Mouse (Mus musculus) forebrain, embryonic 11.5 days (tissue): ENCODE measurements at regions not wholly inside any gene's neighbourhood (a gene's known extent, or its start where the extent isn't known, plus 50 kb on each side); places are given as distances from the start of the nearest gene placed in this dataset.

Experiments used
- ATAC-seq: fragments of 200-750 bp; cut with Nextera tagmentation; replicated peaks from 2 replicates; pipeline ENCODE4 v1.8.0; 2017; ENCODE audit warnings: moderate TSS enrichment; ENCODE audit not compliant: low FRiP score
- DNase-seq: peaks from one replicate; pipeline ENCODE4 v3.0.0-alpha.2; 2017; ENCODE audit warnings: low spot score
- H3K27ac ChIP-seq: fragments of 300-500 bp; sonication (generic); 2 replicates; pipeline ENCODE4 v1.5.1; 2014; ENCODE audit warnings: low read depth, low read length
- H3K27me3 ChIP-seq: fragments of 300-500 bp; sonication (generic); 2 replicates; pipeline ENCODE4 v1.6.1; 2014; ENCODE audit warnings: mild to moderate bottlenecking, low read length, mixed read lengths; ENCODE audit not compliant: control insufficient read depth, insufficient read depth
- H3K36me3 ChIP-seq: fragments of 300-500 bp; sonication (generic); 2 replicates; pipeline ENCODE4 v1.6.1; 2014; ENCODE audit warnings: mild to moderate bottlenecking, low read length, moderate library complexity, mixed read lengths; ENCODE audit not compliant: control insufficient read depth, insufficient read depth
- H3K4me1 ChIP-seq: fragments of 300-500 bp; sonication (generic); replicated peaks from 2 replicates; pipeline ENCODE4 v1.6.1; 2014; ENCODE audit warnings: low read length, mixed read lengths; ENCODE audit not compliant: control insufficient read depth, insufficient read depth
- H3K4me2 ChIP-seq: fragments of 300-500 bp; sonication (generic); 2 replicates; pipeline ENCODE4 v1.6.1; 2014; ENCODE audit warnings: low read depth, mild to moderate bottlenecking, low read length, moderate library complexity, mixed read lengths; ENCODE audit not compliant: severe bottlenecking
- H3K4me3 ChIP-seq: fragments of 300-500 bp; sonication (generic); 2 replicates; pipeline ENCODE4 v1.5.1; 2014; ENCODE audit warnings: low read depth, low read length
- H3K9ac ChIP-seq: fragments of 300-500 bp; sonication (generic); 2 replicates; pipeline ENCODE4 v1.6.1; 2014; ENCODE audit warnings: low read length
- H3K9me3 ChIP-seq: fragments of 300-500 bp; sonication (generic); 2 replicates; pipeline ENCODE4 v1.6.1; 2016; ENCODE audit warnings: low read length, mixed read lengths; ENCODE audit not compliant: control insufficient read depth
- WGBS: fragments of 180-500 bp; shearing (Covaris S2); extraction: QIAGEN DNeasy Blood & Tissue Kit; methylation state at CpG from one replicate; pipeline ENCODE4 v1.1.7; 2014; 5-methylcytosine and 5-hydroxymethylcytosine counted together

DNA sequence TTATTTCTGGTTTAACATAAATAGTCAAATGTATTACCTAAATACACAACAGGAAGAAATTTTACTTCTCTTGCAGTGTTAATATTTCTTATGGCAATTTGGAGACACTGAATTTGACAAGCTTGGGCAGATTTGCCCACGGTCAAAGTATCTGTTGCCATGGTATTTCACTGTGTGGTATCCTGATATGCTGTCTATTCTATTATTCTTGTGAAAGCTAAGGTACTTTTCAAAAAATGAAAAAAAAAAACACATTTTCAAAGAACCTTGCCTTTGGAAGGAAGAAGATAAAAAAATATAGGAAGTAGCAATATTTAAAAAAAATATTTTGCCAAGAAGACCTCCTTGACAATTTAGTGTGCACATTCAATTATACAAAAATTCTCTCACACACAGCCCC lies 723.2 kb upstream of the Gje1 start:
- Histone ChIP-seq H3K4me3 (no peak overlapping the region), H3K27me3 (no peaks in the 10 kb centered on the region), H3K9ac (no peak overlapping the region), H3K4me2 (no peak overlapping the region), H3K36me3 (no peaks in the 10 kb centered on the region), H3K27ac (no peak overlapping the region), H3K4me1 (no peaks in the 10 kb centered on the region), H3K9me3 (no peaks in the 10 kb centered on the region)
- ATAC-seq: no peak
- DNase-seq: no peak
- 74% methylated on average over 1 of the region's 1 CpGs for WGBS

DNA sequence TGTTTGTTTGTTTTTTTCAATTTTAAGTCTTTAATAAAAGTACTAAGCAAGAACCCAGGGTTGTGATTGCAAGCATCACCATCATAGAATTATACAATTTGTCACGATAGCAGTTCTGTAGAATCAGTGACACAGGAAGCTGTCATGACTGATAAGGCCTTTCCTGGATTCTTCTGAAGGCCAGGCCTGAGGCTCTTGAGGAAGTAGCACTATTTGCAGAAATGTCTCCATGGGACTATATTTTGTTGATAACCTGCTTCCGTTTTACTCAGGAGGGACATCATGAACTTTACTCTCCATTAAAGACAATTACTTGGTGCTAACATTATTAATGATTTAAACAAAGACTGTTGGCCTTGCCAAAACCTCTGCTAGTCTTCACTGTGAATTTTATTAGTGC lies 708.7 kb upstream of the Gje1 start:
- no peaks in the 10 kb centered on the region for H3K9me3 ChIP-seq
- DNase-seq: no peak

DNA sequence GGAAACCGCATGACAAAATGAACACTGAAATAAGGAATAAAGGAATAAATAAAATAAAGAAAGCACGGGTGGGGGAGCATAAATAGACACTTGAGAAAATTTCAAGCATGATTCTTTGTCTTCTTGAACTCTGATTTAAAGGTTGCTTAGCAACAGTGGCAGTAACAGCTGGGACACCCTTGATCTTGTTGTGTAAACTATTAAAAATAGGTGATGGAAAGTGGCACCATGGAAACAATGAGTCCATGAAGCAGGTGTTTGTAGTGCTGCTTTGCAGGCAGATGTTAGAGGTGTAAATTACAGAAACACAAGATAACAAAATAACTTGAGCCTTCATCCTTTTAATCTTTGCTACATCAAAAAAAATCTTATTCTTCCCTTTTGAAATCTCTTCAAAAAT lies 688.2 kb upstream of the Gje1 start:
- no peaks in the 10 kb centered on the region for H3K36me3 ChIP-seq
- DNase-seq (no peak), ATAC-seq (0 out of 2 replicates have a peak, but pooled peaks have one; percentile 46)
- no peak overlapping the region for H3K4me2 ChIP-seq
- no peak overlapping the region for H3K27ac ChIP-seq
- no peak overlapping the region for H3K4me3 ChIP-seq
- WGBS: 40% methylated on average over 2 of the region's 2 CpGs
- H3K4me1 ChIP-seq: no peaks in the 10 kb centered on the region
- H3K27me3 ChIP-seq: no peaks in the 10 kb centered on the region
- no peak overlapping the region for H3K9ac ChIP-seq
- H3K9me3 ChIP-seq: no peaks in the 10 kb centered on the region

More for the DNA sequence above, 708.7 kb upstream of the Gje1 start:
- Histone ChIP-seq H3K4me1 (no peaks in the 10 kb centered on the region), H3K9ac (no peak overlapping the region), H3K27ac (no peak overlapping the region), H3K27me3 (no peaks in the 10 kb centered on the region), H3K36me3 (no peaks in the 10 kb centered on the region), H3K4me3 (no peak overlapping the region), H3K4me2 (no peak overlapping the region)
- ATAC-seq: no peak
- 87% methylated on average over 2 of the region's 2 CpGs for WGBS

DNA sequence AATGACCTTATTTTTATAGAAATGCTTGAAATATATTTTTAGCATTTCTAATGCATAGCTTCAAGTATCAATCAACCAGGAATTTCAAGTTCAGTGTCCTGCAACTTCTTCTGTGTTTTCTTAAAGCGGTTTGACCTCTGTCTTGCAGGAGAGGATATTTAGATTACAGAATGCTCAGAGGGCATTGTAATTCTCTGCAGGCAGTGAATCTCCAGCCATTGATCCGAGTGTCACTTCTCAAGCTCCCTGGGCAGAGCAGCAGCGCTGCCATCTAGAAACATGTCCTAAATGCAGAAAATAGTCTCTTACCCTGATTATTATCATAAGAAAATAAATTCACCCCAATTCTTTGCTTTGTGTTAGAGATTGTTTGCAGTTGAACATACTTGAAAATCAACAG lies 687.7 kb upstream of the Gje1 start:
- no peak; the same call in 1 of the 2 replicates for ATAC-seq
- Histone ChIP-seq H3K4me3 (no peak overlapping the region), H3K27ac (no peak overlapping the region), H3K9me3 (no peaks in the 10 kb centered on the region), H3K36me3 (no peaks in the 10 kb centered on the region), H3K27me3 (no peaks in the 10 kb centered on the region), H3K9ac (no peak overlapping the region), H3K4me2 (no peak overlapping the region), H3K4me1 (no peaks in the 10 kb centered on the region)
- 25% methylated on average over 3 of the region's 3 CpGs for WGBS
- DNase-seq: no peak

DNA sequence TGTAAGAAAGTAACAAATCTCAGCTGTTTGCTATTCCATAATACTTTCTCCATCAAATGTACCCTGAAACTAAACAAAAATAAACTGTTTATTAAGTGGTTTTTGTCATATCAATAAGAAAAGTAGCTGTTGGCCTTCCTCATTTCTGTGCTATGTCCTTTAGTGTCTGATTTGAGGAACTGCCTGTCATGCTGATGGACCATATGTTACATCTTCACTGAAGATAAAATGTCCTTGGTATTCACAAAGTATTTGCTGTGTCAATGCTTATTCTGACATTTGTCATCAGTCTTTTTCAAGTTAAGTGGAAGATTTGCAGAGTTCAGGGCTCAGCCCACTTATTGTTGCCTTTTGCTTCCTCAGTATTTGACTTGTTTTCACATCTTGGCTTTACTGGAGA lies 682.0 kb upstream of the Gje1 start:
- no peak overlapping the region for H3K27ac ChIP-seq
- no peak for DNase-seq
- no peak for ATAC-seq
- no peaks in the 10 kb centered on the region for H3K27me3 ChIP-seq
- H3K4me3 ChIP-seq: no peak overlapping the region
- no peaks in the 10 kb centered on the region for H3K9me3 ChIP-seq
- no peaks in the 10 kb centered on the region for H3K4me1 ChIP-seq
- no peaks in the 10 kb centered on the region for H3K36me3 ChIP-seq
- no peak overlapping the region for H3K9ac ChIP-seq
- no peak overlapping the region for H3K4me2 ChIP-seq

DNA sequence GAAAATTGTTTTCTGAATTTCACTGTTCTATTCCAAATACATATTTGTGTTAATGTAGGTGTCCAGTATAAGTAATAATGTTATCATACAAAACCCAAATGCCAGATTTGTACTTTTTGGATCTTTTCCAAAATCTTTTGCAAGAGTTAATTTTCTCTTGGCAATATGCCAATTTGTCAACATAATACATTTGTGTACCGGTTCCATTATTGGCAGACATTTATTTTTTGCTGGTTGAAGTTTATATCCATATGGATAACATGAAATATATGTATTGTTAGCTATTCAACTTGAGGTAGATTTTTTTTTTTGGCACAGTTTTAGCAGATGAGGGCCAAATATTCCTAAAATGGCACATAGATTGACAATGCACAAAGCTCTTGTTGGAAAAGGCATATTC lies 679.1 kb upstream of the Gje1 start:
- Histone ChIP-seq H3K36me3 (no peaks in the 10 kb centered on the region), H3K4me2 (no peak overlapping the region), H3K4me3 (no peak overlapping the region), H3K27me3 (no peaks in the 10 kb centered on the region), H3K4me1 (no peaks in the 10 kb centered on the region), H3K9me3 (no peaks in the 10 kb centered on the region), H3K27ac (no peak overlapping the region), H3K9ac (no peak overlapping the region)
- 80% methylated on average over 1 of the region's 1 CpGs for WGBS
- ATAC-seq (no peak), DNase-seq (no peak)

DNA sequence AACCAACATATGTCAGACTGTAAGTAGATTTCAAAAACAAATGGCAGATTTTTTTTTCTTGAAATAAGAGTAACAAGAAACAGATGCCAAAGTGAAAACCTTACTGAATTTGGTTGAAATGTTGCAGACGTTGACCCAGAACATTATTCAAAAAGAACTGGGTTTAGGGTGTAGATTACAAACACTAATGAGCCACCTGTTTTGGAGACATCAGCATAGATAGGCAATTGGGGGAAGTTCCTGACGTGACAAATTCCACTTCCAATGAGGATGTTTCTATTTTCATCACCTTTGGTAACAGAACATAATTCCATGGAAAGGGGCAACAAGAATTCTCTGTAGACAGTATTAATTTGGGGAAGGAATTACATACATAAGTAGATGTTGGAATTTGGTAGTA lies 677.3 kb upstream of the Gje1 start:
- DNase-seq (no peak), ATAC-seq (no peak)
- H3K36me3 ChIP-seq: no peaks in the 10 kb centered on the region
- no peak overlapping the region for H3K9ac ChIP-seq
- H3K4me2 ChIP-seq: no peak overlapping the region
- H3K27me3 ChIP-seq: no peaks in the 10 kb centered on the region
- no peak overlapping the region for H3K4me3 ChIP-seq
- H3K4me1 ChIP-seq: no peaks in the 10 kb centered on the region
- 75% methylated on average over 2 of the region's 2 CpGs for WGBS
- no peaks in the 10 kb centered on the region for H3K9me3 ChIP-seq
- no peak overlapping the region for H3K27ac ChIP-seq

DNA sequence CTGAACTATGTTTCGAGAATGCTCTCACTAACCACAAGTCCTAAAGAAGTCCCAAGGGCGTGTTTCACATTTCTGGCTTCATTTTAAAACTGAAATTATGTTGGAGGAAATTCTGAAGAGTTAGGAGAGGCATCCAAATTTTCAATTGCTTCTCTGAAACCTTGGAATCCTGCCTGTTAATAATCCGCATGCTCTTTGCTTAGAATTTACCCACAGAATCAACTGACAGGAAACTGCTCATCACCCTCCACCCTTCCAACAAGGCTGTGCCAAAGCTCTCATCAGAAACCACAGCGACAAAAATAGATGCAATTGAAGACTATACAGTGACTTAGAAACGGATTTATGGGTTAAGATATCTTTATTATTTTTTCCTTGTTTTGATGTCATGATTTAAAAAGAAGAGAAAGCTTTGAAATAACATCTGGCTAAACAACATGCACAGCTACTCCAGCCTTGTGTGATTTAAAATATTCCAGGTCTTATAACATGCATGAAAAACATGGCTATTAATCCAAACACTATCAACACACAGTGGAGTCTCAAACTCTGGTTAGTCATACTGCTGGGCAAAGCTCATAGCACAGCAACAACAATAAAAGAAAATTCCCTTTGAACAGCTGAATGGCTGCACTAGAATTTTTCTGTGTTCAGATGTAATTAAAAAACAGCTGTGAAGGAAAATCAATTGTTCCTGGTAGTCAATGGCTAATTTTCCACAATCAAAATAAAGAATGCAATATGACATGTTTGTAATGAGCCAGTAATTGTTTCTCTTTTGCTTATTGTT lies 674.2 kb upstream of the Gje1 start:
- Histone ChIP-seq H3K4me3 (no peak overlapping the region), H3K27me3 (no peaks in the 10 kb centered on the region), H3K9me3 (no peaks in the 10 kb centered on the region), H3K36me3 (no peaks in the 10 kb centered on the region), H3K4me2 (no peak overlapping the region), H3K9ac (no peak overlapping the region), H3K4me1 (no peaks in the 10 kb centered on the region), H3K27ac (no peak overlapping the region)
- DNase-seq: no peak
- 79% methylated on average over 5 of the region's 5 CpGs for WGBS
- no peak for ATAC-seq

DNA sequence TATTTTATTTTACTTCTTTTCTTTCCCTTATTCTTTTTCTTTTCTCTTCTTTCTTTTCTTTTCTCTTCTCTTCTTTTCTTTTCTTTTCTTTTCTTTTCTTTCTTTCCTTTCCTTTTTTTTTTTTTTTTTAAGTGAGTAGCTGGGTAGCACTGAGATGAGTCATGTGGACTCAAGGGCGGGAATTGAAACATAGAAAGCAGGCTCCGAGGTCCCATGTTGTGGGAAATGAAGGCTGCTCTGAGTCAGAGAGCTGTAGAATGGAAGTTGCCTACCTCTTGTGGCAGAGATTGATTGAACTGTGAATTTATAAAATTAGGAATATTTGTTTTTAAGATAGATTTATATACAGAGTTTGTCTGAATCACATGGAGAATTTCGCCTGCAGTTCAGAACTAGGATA lies 655.6 kb upstream of the Gje1 start:
- Histone ChIP-seq H3K27me3 (no peaks in the 10 kb centered on the region), H3K4me1 (no peaks in the 10 kb centered on the region), H3K9me3 (no peaks in the 10 kb centered on the region), H3K9ac (no peak overlapping the region), H3K36me3 (no peaks in the 10 kb centered on the region), H3K4me3 (no peak overlapping the region), H3K27ac (no peak overlapping the region), H3K4me2 (no peak overlapping the region)
- no peak for DNase-seq
- ATAC-seq: no peak
- 90% methylated on average over 3 of the region's 3 CpGs for WGBS
